Mouse (Mus musculus): ENCODE data around the gene Rasl11b. TPM values are rescaled to one million over a fixed set of nuclear protein-coding genes. Genes with fewer than 3 reads are reported as not detected.

Rasl11b gene
- total RNA-seq, 2 experiments from 2014 or later: 2.8 to 4.7 TPM

- DNase-seq (ENCODE audit: low spot score): no peak
Observed at GRCm38 (mm10) chr5:74208438-74208837, 13.4 kb downstream of the Rasl11b start.

- no peak for DNase-seq (ENCODE audit: low spot score)
Observed at GRCm38 (mm10) chr5:74209640-74210039, 14.6 kb downstream of the Rasl11b start.

- no peak for DNase-seq (ENCODE audit: low spot score)
Observed at GRCm38 (mm10) chr5:74211346-74211745, 16.3 kb downstream of the Rasl11b start.

- no peak for DNase-seq (ENCODE audit: low spot score)
Observed at GRCm38 (mm10) chr5:74214501-74215110, 19.5 kb downstream of the Rasl11b start.

- DNase-seq (ENCODE audit: low spot score): no peak
Observed at GRCm38 (mm10) chr5:74215125-74215524, 20.0 kb downstream of the Rasl11b start.

GRCm38 (mm10) chr5:74218524-74218923 lies 23.4 kb downstream of the Rasl11b start:
- no peak for DNase-seq (ENCODE audit: low spot score)

- DNase-seq (ENCODE audit: low spot score): peak; percentile 34
Observed at GRCm38 (mm10) chr5:74222626-74223025, 27.5 kb downstream of the Rasl11b start.

- DNase-seq (ENCODE audit: low spot score): no peak
Observed at GRCm38 (mm10) chr5:74224480-74224879, 29.4 kb downstream of the Rasl11b start.

GRCm38 (mm10) chr5:74226183-74226582 lies 31.1 kb downstream of the Rasl11b start:
- no peak for DNase-seq (ENCODE audit: low spot score)

- DNase-seq (ENCODE audit: low spot score): no peak
Observed at GRCm38 (mm10) chr5:74227352-74227751, 32.3 kb downstream of the Rasl11b start.

- peak; percentile 37 for DNase-seq (ENCODE audit: low spot score)
Observed at GRCm38 (mm10) chr5:74228938-74229337, 33.9 kb downstream of the Rasl11b start.

- DNase-seq (ENCODE audit: low spot score): no peak
Observed at GRCm38 (mm10) chr5:74229775-74230413, 34.8 kb downstream of the Rasl11b start.

- no peak for DNase-seq (ENCODE audit: low spot score)
Observed at GRCm38 (mm10) chr5:74230525-74230924, 35.4 kb downstream of the Rasl11b start.

- DNase-seq (ENCODE audit: low spot score): no peak
Observed at GRCm38 (mm10) chr5:74233808-74234207, 38.7 kb downstream of the Rasl11b start.

- no peak for DNase-seq (ENCODE audit: low spot score)
Observed at GRCm38 (mm10) chr5:74239369-74239768, 44.3 kb downstream of the Rasl11b start.

- no peak for DNase-seq (ENCODE audit: low spot score)
Observed at GRCm38 (mm10) chr5:74240298-74240697, 45.2 kb downstream of the Rasl11b start.

- DNase-seq (ENCODE audit: low spot score): no peak
Observed at GRCm38 (mm10) chr5:74240926-74241680, 46.0 kb downstream of the Rasl11b start.

GRCm38 (mm10) chr5:74242654-74243053 lies 47.6 kb downstream of the Rasl11b start:
- DNase-seq (ENCODE audit: low spot score): no peak

- no peak for DNase-seq (ENCODE audit: low spot score)
Observed at GRCm38 (mm10) chr5:74244406-74245019, 49.4 kb downstream of the Rasl11b start.

- no peak for DNase-seq (ENCODE audit: low spot score)
Observed at GRCm38 (mm10) chr5:74245641-74246145, 50.6 kb downstream of the Rasl11b start.

- no peak for DNase-seq (ENCODE audit: low spot score)
Observed at GRCm38 (mm10) chr5:74246453-74246852, 51.4 kb downstream of the Rasl11b start.

- no peak for DNase-seq (ENCODE audit: low spot score)
Observed at GRCm38 (mm10) chr5:74246971-74247370, 51.9 kb downstream of the Rasl11b start.
